Mouse (Mus musculus) heart, embryonic 16.5 days (tissue): ENCODE data around the gene Olfr1413. TPM values are rescaled to one million over a fixed set of nuclear protein-coding genes. Genes with fewer than 3 reads are reported as not detected.

ENCODE experiments used
- polyA plus RNA-seq: library from polyadenylated mRNA; unstranded; fragments of >200 nt; fragmentation: Nextera tagmentation; extraction: Ambion mirVana; gene quantifications from 2 replicates; pipeline ENCODE4 v1.2.1, GENCODE M21; 2015

Gene Olfr1413
- polyA plus RNA-seq, 1 experiment from 2014 or later = not detected

Other genes with a start within 250 kb of the Olfr1413 start
- 654 and 684 TPM in 2 replicates for gene Ndufa10, start 97.5 kb upstream of the Olfr1413 start, polyA plus RNA-seq
- gene Olfr1416, start 86.2 kb upstream of the Olfr1413 start, polyA plus RNA-seq = not detected in 2 replicates
- not detected in 2 replicates for gene Olfr1415, start 75.2 kb upstream of the Olfr1413 start, polyA plus RNA-seq
- gene Olfr1414, start 52.7 kb upstream of the Olfr1413 start, polyA plus RNA-seq = not detected in 2 replicates
- gene Olfr1412, start 14.5 kb downstream of the Olfr1413 start, polyA plus RNA-seq = not detected in 2 replicates
- not detected in 2 replicates for gene Olfr1411, start 23.1 kb downstream of the Olfr1413 start, polyA plus RNA-seq
- not detected in 2 replicates for gene Olfr1410, start 34.5 kb downstream of the Olfr1413 start, polyA plus RNA-seq
- not detected in 2 replicates for gene Olfr12, start 46.5 kb downstream of the Olfr1413 start, polyA plus RNA-seq
- 342 and 383 TPM in 2 replicates for gene Cops9, start 70.7 kb downstream of the Olfr1413 start, polyA plus RNA-seq
- gene Otos, start 77.5 kb downstream of the Olfr1413 start, polyA plus RNA-seq = 0.24 and 0.47 TPM in 2 replicates